Mouse (Mus musculus): ENCODE data around the gene Olfr706.
"Not testable (repeated sequence)": the region's sequence is repeated elsewhere in the genome, so short reads cannot be mapped to it uniquely, and the experiment has no call there.

Olfr706 gene

DNA sequence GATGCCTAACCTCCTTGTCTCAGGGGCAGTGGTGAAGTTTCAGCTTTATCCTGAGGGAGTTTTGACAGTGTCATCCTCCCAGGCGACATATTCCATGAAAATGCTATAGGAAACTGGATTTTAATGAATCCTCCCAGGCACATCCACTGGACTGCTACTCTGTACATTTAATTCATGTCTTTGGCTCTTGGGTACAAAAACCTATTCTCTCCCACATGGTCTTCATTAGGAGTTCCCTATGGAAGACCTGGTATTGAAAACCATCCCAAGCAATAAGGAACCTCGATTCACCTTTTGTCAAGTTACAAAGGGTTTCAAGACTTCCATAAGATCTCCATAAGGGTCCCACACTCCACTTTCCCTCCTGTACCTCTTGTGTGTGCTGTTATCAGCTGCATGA is at the start of gene Olfr706:
Gene Olfr706 (minus strand): TSS at position 101 of the 400 bp plus-strand sequence.
- DNase-seq (ENCODE audit: low read depth in 1 of 2, low spot score in 2 of 2): no peak

GRCm38 (mm10) chr7:106932119-106932518 is 44.2 kb upstream of the Olfr706 start, which contains the start of gene Olfr709-ps1:
Olfr709-ps1 (minus strand) TSS chr7:106932219.
- no peak for DNase-seq (ENCODE audit: low read depth in 1 of 2, low spot score in 2 of 2)

GRCm38 (mm10) chr7:106920961-106921360 is 33.0 kb upstream of the Olfr706 start:
- not testable (repeated sequence) for DNase-seq (ENCODE audit: low read depth in 1 of 2, low spot score in 2 of 2)

DNA sequence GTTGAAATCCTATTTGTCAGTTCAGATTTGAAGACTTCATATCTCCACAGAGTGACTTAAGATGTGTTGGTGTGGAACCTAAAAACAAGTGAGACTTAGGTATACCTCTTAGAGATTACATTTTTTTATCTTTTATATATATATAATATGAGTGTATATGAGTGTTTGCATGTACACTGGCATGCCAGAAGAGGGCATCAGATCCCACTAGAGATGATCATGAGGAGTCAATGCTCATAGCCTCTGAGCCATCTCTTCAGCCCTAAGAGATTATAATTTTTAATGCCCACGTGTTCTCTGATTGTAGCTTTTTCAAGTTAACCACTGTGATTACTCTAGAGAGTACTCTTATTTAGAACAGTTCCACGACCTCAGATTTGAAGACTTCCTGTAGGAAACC is 19.7 kb upstream of the Olfr706 start, which contains the start of gene Olfr1532-ps1:
Gene Olfr1532-ps1 (plus strand): TSS at position 326 of the 400 bp plus-strand sequence.
- no peak for DNase-seq (ENCODE audit: low read depth in 1 of 2, low spot score in 2 of 2)

DNA sequence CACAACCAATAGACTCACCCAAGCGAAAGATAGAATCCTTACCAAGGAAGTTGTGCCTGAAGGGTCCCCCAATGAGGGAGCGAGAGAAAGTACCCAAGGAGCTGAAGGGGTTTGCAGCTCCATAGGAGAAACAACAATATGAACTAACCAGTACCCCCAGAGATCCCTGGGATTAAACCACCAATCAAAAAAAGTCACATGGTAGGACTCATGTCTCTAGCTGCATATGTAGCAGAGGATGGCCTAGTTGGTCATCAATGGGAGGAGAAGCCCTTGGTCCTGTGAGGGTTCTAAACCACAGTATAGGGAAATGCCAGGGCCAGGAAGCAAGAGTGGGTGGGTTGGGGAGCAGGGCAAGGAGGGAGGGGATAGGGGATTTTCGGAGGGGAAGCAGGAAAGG is 13.2 kb upstream of the Olfr706 start, which contains the start of gene Olfr707:
Gene Olfr707 (minus strand): TSS at position 101 of the 400 bp plus-strand sequence.
- DNase-seq (ENCODE audit: low read depth in 1 of 2, low spot score in 2 of 2): not testable (repeated sequence)

DNA sequence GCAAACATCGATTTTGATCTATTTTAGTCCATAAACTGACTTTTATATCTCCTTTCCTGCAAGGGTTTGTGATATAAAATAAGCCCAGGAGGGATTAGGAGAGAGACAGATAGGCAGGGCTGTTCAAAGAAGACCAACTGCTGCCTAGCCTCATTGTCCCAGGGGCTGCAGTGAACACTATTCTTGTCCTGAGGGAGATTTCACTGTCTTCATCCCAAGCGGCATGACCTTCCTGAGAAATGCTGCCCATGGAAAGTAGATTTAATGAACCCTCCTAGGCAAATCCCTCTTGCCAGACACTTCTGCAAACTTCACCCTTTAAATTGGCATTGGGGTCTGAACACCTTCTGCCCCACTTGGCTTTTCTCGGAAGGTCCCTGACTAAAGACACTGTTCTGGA is 11.2 kb downstream of the Olfr706 start, which contains the start of gene Olfr705:
Gene Olfr705 (minus strand): TSS at position 101 of the 400 bp plus-strand sequence.
- DNase-seq (ENCODE audit: low read depth in 1 of 2, low spot score in 2 of 2): no peak

DNA sequence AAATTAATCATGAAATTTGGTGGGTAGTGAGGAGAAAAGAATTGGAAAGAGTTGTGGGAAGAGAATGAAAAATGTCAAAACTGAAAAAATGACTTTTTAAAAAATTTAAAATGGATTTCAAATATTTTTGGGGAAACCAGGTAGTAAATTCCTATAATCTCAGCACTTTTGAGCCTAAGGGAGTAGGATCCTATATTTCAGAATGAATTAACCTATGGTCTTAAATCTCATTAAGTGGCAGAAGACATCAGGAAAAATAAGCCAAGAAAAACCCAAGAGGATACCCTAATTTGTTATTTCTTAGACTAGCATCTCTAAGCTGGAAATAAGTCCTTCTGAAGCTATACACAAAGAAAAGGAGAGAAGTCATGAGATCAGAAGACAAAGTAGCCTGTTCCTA is 25.1 kb downstream of the Olfr706 start, which contains the start of gene Olfr704:
Gene Olfr704 (plus strand): TSS at position 301 of the 400 bp plus-strand sequence.
- no peak for DNase-seq (ENCODE audit: low read depth in 1 of 2, low spot score in 2 of 2)

GRCm38 (mm10) chr7:106843060-106843459 is 44.9 kb downstream of the Olfr706 start, which contains the start of gene Olfr703:
Olfr703 (plus strand) TSS chr7:106843360.
- no peak for DNase-seq (ENCODE audit: low read depth in 1 of 2, low spot score in 2 of 2)

DNA sequence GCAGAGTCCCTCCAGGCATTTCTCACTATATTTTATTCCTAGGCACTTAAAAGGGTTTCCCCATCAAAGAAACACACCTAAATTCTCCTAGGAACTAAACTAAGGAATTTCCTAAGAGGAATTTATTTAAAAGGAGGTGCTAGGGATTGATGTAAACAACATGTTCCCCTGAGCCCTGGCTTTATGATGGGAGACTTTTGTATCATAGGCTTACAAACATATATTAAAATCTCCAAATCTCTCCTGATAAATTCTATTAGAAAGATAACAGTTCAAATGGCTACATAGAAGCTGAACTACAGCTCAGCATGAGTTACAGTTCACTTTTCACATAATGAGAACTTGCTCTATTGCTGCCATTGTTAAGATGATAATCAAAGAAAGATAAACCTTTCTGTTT is 54.2 kb downstream of the Olfr706 start, which contains the start of gene Olfr702:
Gene Olfr702 (minus strand): TSS at position 101 of the 400 bp plus-strand sequence.
- no peak for DNase-seq (ENCODE audit: low read depth in 1 of 2, low spot score in 2 of 2)

All from monocyte, adult 2 months (primary cell).